31 mouse cellular contexts compared by ENCODE assay signal in genomic region chr3:97615933-97616332, GRCm38 (mm10). TPM values are rescaled to one million over a fixed set of nuclear protein-coding genes. Genes with fewer than 3 reads are reported as not detected.
DNase-seq lines count a peak whose midpoint lies in the region; ATAC-seq and TF ChIP-seq lines count a peak whose summit lies in the region.
"Had no signal": no experiment of that assay in that cellular context is flagged by ENCODE, and none has a peak within 500 bp of the region (broad histone marks: within the 10 kb centered on the region; RNA-seq: fewer than 3 reads in every experiment).

No protein-coding gene starts in this region.

- H3K4me1 ChIP-seq in liver, adult 2 months (ENCODE audit: control insufficient read depth, insufficient read depth, low read length) = peaks cover 29% of the 10 kb centered on the region
- no peaks in the 10 kb centered on the region for H3K4me1 ChIP-seq in forebrain, embryonic 11.5 days (replicated peaks; ENCODE audit: control insufficient read depth, insufficient read depth, low read length)
- H3K4me1 ChIP-seq: embryonic facial prominence, embryonic 13.5 days; embryonic facial prominence, embryonic 15.5 days; forebrain, embryonic 10.5 days; forebrain, embryonic 13.5 days; forebrain, embryonic 15.5 days had no signal

- ATAC-seq in megakaryocyte progenitor cell, adult 5-6 weeks (replicated peaks; ENCODE audit: poor library complexity) = peak; percentile 80
- ATAC-seq in forebrain, embryonic 11.5 days (replicated peaks; ENCODE audit: low FRiP score) = no peak
- ATAC-seq: forebrain, embryonic 13.5 days; forebrain, embryonic 15.5 days; forebrain, postnatal 0 days had no signal

- no peaks in the 10 kb centered on the region for H3K9me3 ChIP-seq in forebrain, embryonic 11.5 days (ENCODE audit: control insufficient read depth, low read length)
- H3K9me3 ChIP-seq: embryonic facial prominence, embryonic 13.5 days; embryonic facial prominence, embryonic 15.5 days; forebrain, embryonic 10.5 days; forebrain, embryonic 13.5 days; forebrain, embryonic 15.5 days had no signal

- TF ChIP-seq POLR2A in liver, adult 2 months (IDR thresholded peaks at IDR 0.05; ENCODE audit: extremely low read depth, insufficient read depth, low read length) = no peak

- peak overlapping the region; percentile 81 for H3K27ac ChIP-seq in liver, adult 2 months (replicated peaks; ENCODE audit: insufficient read depth, low read depth, low read length)
- no peak overlapping the region for H3K27ac ChIP-seq in forebrain, embryonic 11.5 days (ENCODE audit: low read depth, low read length)
- H3K27ac ChIP-seq: embryonic facial prominence, embryonic 13.5 days; embryonic facial prominence, embryonic 15.5 days; forebrain, embryonic 10.5 days; forebrain, embryonic 13.5 days; forebrain, embryonic 15.5 days had no signal

- no peaks in the 10 kb centered on the region for H3K27me3 ChIP-seq in liver, adult 2 months (ENCODE audit: control insufficient read depth, insufficient read depth, low read length)
- no peaks in the 10 kb centered on the region for H3K27me3 ChIP-seq in C2C12 (ENCODE audit: control insufficient read depth, insufficient read depth, insufficient read length)
- H3K27me3 ChIP-seq in forebrain, embryonic 11.5 days (ENCODE audit: control insufficient read depth, insufficient read depth, low read length) = no peaks in the 10 kb centered on the region
- H3K27me3 ChIP-seq: embryonic facial prominence, embryonic 13.5 days; embryonic facial prominence, embryonic 15.5 days; forebrain, embryonic 15.5 days had no signal

- no peaks in the 10 kb centered on the region for H3K36me3 ChIP-seq in liver, adult 2 months (ENCODE audit: control insufficient read depth, insufficient read depth, low read length)
- H3K36me3 ChIP-seq in C2C12 (ENCODE audit: control insufficient read depth, insufficient read depth) = no peaks in the 10 kb centered on the region
- no peaks in the 10 kb centered on the region for H3K36me3 ChIP-seq in forebrain, embryonic 11.5 days (ENCODE audit: control insufficient read depth, insufficient read depth, low read length)
- H3K36me3 ChIP-seq: embryonic facial prominence, embryonic 13.5 days; embryonic facial prominence, embryonic 15.5 days; forebrain, embryonic 10.5 days; forebrain, embryonic 15.5 days had no signal

- H3K79me3 ChIP-seq in C2C12 (ENCODE audit: low read depth) = no peaks in the 10 kb centered on the region

- no peak overlapping the region for H3K4me3 ChIP-seq in liver, adult 2 months (ENCODE audit: insufficient read depth, low read depth, low read length)
- no peak overlapping the region for H3K4me3 ChIP-seq in C2C12 (ENCODE audit: insufficient read depth, poor library complexity, severe bottlenecking)
- no peak overlapping the region for H3K4me3 ChIP-seq in forebrain, embryonic 11.5 days (ENCODE audit: low read depth, low read length)
- H3K4me3 ChIP-seq: embryonic facial prominence, embryonic 13.5 days; embryonic facial prominence, embryonic 15.5 days; erythroblast, embryonic 14.5 days; forebrain, embryonic 10.5 days; forebrain, embryonic 13.5 days; forebrain, embryonic 15.5 days had no signal

- no peak overlapping the region for H3ac ChIP-seq in C2C12 (ENCODE audit: control insufficient read depth, insufficient read length, low read depth)

- WGBS in liver, adult 2 months = 39% methylated on average over 4 of the region's 4 CpGs
- 91% methylated on average over 4 of the region's 4 CpGs for WGBS in forebrain, embryonic 11.5 days

- H3K4me2 ChIP-seq in forebrain, embryonic 11.5 days (ENCODE audit: low read depth, low read length, severe bottlenecking) = no peak overlapping the region
- H3K4me2 ChIP-seq: embryonic facial prominence, embryonic 13.5 days; embryonic facial prominence, embryonic 15.5 days; forebrain, embryonic 13.5 days; forebrain, embryonic 15.5 days had no signal

- TF ChIP-seq CTCF in liver, adult 2 months (IDR thresholded peaks at IDR 0.05; ENCODE audit: low read depth, low read length) = no peak
- TF ChIP-seq CTCF in C2C12 (IDR thresholded peaks at IDR 0.05; ENCODE audit: control insufficient read depth, insufficient read depth, insufficient read length) = no peak

- H3K9ac ChIP-seq in liver, adult 2 months (ENCODE audit: low read depth, low read length) = no peak overlapping the region
- no peak overlapping the region for H3K9ac ChIP-seq in forebrain, embryonic 11.5 days (ENCODE audit: low read length)
- H3K9ac ChIP-seq: embryonic facial prominence, embryonic 13.5 days; embryonic facial prominence, embryonic 15.5 days; forebrain, embryonic 13.5 days; forebrain, embryonic 15.5 days; forebrain, postnatal 0 days had no signal

- H3K79me2 ChIP-seq in liver, adult 2 months (ENCODE audit: control insufficient read depth, insufficient read depth, low read length) = no peaks in the 10 kb centered on the region; the same call in 1 of the 2 replicates
- no peaks in the 10 kb centered on the region for H3K79me2 ChIP-seq in C2C12 (ENCODE audit: control insufficient read depth, insufficient read depth)

- DNase-seq in liver, adult 2 months (ENCODE audit: extremely low read depth, low read depth, low spot score) = peak; percentile 93
- DNase-seq in liver = no peak
- DNase-seq in 416B (ENCODE audit: low read depth) = peak; percentile 19
- DNase-seq in forebrain, embryonic 11.5 days (ENCODE audit: low spot score) = no peak
- DNase-seq in retina, embryonic 14.5 days (ENCODE audit: low spot score) = no peak
- DNase-seq: adrenal gland, adult 2 months; adrenal gland, postnatal 10 days; adrenal gland, postnatal 25 days; B cell, adult 2 months; cerebellum, adult 11 months; cerebellum, adult 18-20 months; cerebellum, adult 8-10 months; cerebellum, adult 9-11 months; cerebellum, postnatal 14 days; cerebellum, postnatal 36 days; embryo, embryonic 11 days; forebrain, postnatal 0 days had no signal

TF ChIP-seq in C2C12, 6 proteins besides CTCF, POLR2A, EP300 and RAD21:
- TF ChIP-seq FOSL1 (IDR thresholded peaks at IDR 0.05; ENCODE audit: insufficient read depth, low read length, poor library complexity, severe bottlenecking) (no peak), MYOG (IDR thresholded peaks at IDR 0.05; ENCODE audit: control insufficient read depth, extremely low read depth, insufficient read length) (no peak), MYOD1 (IDR thresholded peaks at IDR 0.05; ENCODE audit: control insufficient read depth, insufficient read length, low read depth) (no peak), CEBPB (IDR thresholded peaks at IDR 0.05; ENCODE audit: low read depth) (peak; percentile 21)
TF ChIP-seq in C2C12: peak in this region for 1.

RNA-seq across cellular contexts. Expression of gene Chd1l, which starts 5.9 kb away (rescaled TPM):
- total RNA-seq in liver, adult 2 months (2014; rRNA removed) = 7.3 and 7.7 TPM in 2 replicates
- polyA plus RNA-seq in liver, adult 2 months (2012; rRNA removed) = 2.3 and 2.4 TPM in 2 replicates
- 6.6 TPM for polyA plus RNA-seq in C2C12 (2012; fragmentation: generic; extraction: Trizol)
- total RNA-seq in megakaryocyte progenitor cell, adult 5-6 weeks (2015) = 21.1 and 21.3 TPM in 2 replicates
- total RNA-seq in megakaryocyte progenitor cell, adult 5-6 weeks (2017) = 45.9 and 57.4 TPM in 2 replicates
- 18.9 and 21.0 TPM in 2 replicates for polyA plus RNA-seq in forebrain, embryonic 11.5 days (2014; fragmentation: Nextera tagmentation; extraction: Ambion mirVana)

RNA-seq across cellular contexts. Expression of gene Fmo5, which starts 12.7 kb away (rescaled TPM):
- 352 and 363 TPM in 2 replicates for total RNA-seq in liver, adult 2 months (2014; rRNA removed)
- 145 and 230 TPM in 2 replicates for polyA plus RNA-seq in liver, adult 2 months (2012; rRNA removed)
- 0.12 TPM for polyA plus RNA-seq in C2C12 (2012; fragmentation: generic; extraction: Trizol)
- total RNA-seq in megakaryocyte progenitor cell, adult 5-6 weeks (2015) = 5.0 and 7.8 TPM in 2 replicates
- total RNA-seq in megakaryocyte progenitor cell, adult 5-6 weeks (2017) = 3.3 and 4.2 TPM in 2 replicates
- polyA plus RNA-seq in forebrain, embryonic 11.5 days (2014; fragmentation: Nextera tagmentation; extraction: Ambion mirVana) = 0.65 and 0.69 TPM in 2 replicates

RNA-seq across cellular contexts. Expression of gene Prkab2, which starts 42.1 kb away (rescaled TPM):
- total RNA-seq in liver, adult 2 months (2014; rRNA removed) = 0.81 and 0.83 TPM in 2 replicates
- 1.5 TPM in 2 replicates for polyA plus RNA-seq in liver, adult 2 months (2012; rRNA removed)
- 5.6 TPM for polyA plus RNA-seq in C2C12 (2012; fragmentation: generic; extraction: Trizol)
- 3.4 and 4.0 TPM in 2 replicates for total RNA-seq in megakaryocyte progenitor cell, adult 5-6 weeks (2015)
- total RNA-seq in megakaryocyte progenitor cell, adult 5-6 weeks (2017) = 2.7 and 4.0 TPM in 2 replicates
- polyA plus RNA-seq in forebrain, embryonic 11.5 days (2014; fragmentation: Nextera tagmentation; extraction: Ambion mirVana) = 6.8 and 7.6 TPM in 2 replicates

RNA-seq across cellular contexts. Expression of gene Gm17651, which starts 58.6 kb away (rescaled TPM):
- not detected in 2 replicates for total RNA-seq in liver, adult 2 months (2014; rRNA removed)
- polyA plus RNA-seq in liver, adult 2 months (2012; rRNA removed) = not detected in 2 replicates
- polyA plus RNA-seq in C2C12 (2012; fragmentation: generic; extraction: Trizol) = not detected
- not detected in 2 replicates for total RNA-seq in megakaryocyte progenitor cell, adult 5-6 weeks (2015)
- total RNA-seq in megakaryocyte progenitor cell, adult 5-6 weeks (2017) = not detected in 2 replicates
- polyA plus RNA-seq in forebrain, embryonic 11.5 days (2014; fragmentation: Nextera tagmentation; extraction: Ambion mirVana) = not detected in 2 replicates
- total RNA-seq: adrenal gland, adult 2 months; adrenal gland, postnatal 10 days; adrenal gland, postnatal 25 days; adrenal gland, postnatal 4 days; common myeloid progenitor, adult 5-6 weeks; ES-E14; forebrain, postnatal 0 days; MEL had no signal
- polyA plus RNA-seq: adrenal gland, adult 2 months; brain, embryonic 14.5 days; embryonic facial prominence, embryonic 11.5 days; embryonic facial prominence, embryonic 13.5 days; embryonic facial prominence, embryonic 15.5 days; erythroblast, embryonic 14.5 days; forebrain, embryonic 10.5 days; forebrain, embryonic 13.5 days; forebrain, embryonic 15.5 days; forebrain, postnatal 0 days had no signal

Comparison
In these comparisons a context has a peak if more than half of its experiments do, and no peak if none do; other contexts are left out.
1. DNase-seq: peak in liver, adult 2 months (single experiment) and 416B (single experiment); none in liver (single experiment), forebrain, embryonic 11.5 days (single experiment) and retina, embryonic 14.5 days (single experiment).
2. RNA of gene Fmo5, which starts 12.7 kb away (polyA plus RNA-seq): 145 to 230 TPM in liver, adult 2 months; 0.65 to 0.69 TPM in forebrain, embryonic 11.5 days and 0.12 TPM in C2C12 (single experiment); every median in the first group is over 10 times any median in the second.